Mouse (Mus musculus): ENCODE measurements around the gene Cnpy2.

- no peak for TF ChIP-seq CTCF (IDR thresholded peaks at IDR 0.05; ENCODE audit: borderline replicate concordance, insufficient read depth, low read depth, low read length)
- TF ChIP-seq POLR2A (IDR thresholded peaks at IDR 0.05; ENCODE audit: borderline replicate concordance, insufficient read depth, low read length), result no peak
Measured at GRCm38 (mm10) chr10:128310902-128311301, 11.4 kb upstream of the Cnpy2 start.
